Mouse (Mus musculus) kidney, adult 2 months (tissue): ENCODE results near the gene Prrt1. TPM values are rescaled to one million over a fixed set of nuclear protein-coding genes. Genes with fewer than 3 reads are reported as not detected.

Source experiments
- DNase-seq: peaks from one replicate; pipeline ENCODE4 v3.0.0; 2021
- H3K27ac ChIP-seq: fragments of 200-500 bp; 2 replicates; pipeline ENCODE4 v1.5.1; 2012; ENCODE audit warnings: low read depth, low read length, control low read depth, inconsistent platforms; ENCODE audit not compliant: insufficient read depth
- H3K27me3 ChIP-seq: fragments of 200-500 bp; replicated peaks from 2 replicates; pipeline ENCODE4 v1.6.1; 2012; ENCODE audit warnings: mild to moderate bottlenecking, moderate library complexity, low read length, inconsistent platforms; ENCODE audit not compliant: control insufficient read depth, insufficient read depth
- H3K36me3 ChIP-seq: fragments of 200-500 bp; 2 replicates; pipeline ENCODE4 v1.6.1; 2012; ENCODE audit warnings: mild to moderate bottlenecking, moderate library complexity, low read length, inconsistent platforms; ENCODE audit not compliant: control insufficient read depth, insufficient read depth
- H3K4me1 ChIP-seq: fragments of 200-500 bp; 2 replicates; pipeline ENCODE4 v1.6.1; 2011; ENCODE audit warnings: low read length; ENCODE audit not compliant: control insufficient read depth, insufficient read depth
- H3K4me3 ChIP-seq: fragments of 200-500 bp; 2 replicates; pipeline ENCODE4 v1.5.1; 2011; ENCODE audit warnings: mild to moderate bottlenecking, low read depth, low read length, control low read depth; ENCODE audit not compliant: insufficient read depth
- CTCF ChIP-seq: fragments of 200-500 bp; conservative IDR thresholded peaks from 2 replicates; pipeline ENCODE4 v1.5.1; 2011; ENCODE audit warnings: low read depth, mild to moderate bottlenecking, control low read depth, low read length, moderate library complexity, mixed read lengths; ENCODE audit not compliant: insufficient read depth, insufficient read length
- POLR2A ChIP-seq: fragments of 200-500 bp; IDR thresholded peaks from one replicate; pipeline ENCODE4 v1.6.1; 2011; ENCODE audit warnings: low read depth, low read length, control low read depth
- WGBS: fragments of 180-500 bp; shearing (Covaris S2); methylation state at CpG from one replicate; pipeline ENCODE4 v1.1.7; 2018; 5-methylcytosine and 5-hydroxymethylcytosine counted together
- polyA plus RNA-seq: library from polyadenylated mRNA; depleted of rRNA; stranded (reverse); fragments of >200 nt; gene quantifications from 2 replicates; pipeline ENCODE4 v1.2.3, GENCODE M21; 2012

Gene Prrt1
- polyA plus RNA-seq, 1 experiment, result 2.7 TPM

GRCm38 (mm10) chr17:34656666-34657065 is 27.3 kb downstream of the Prrt1 start:
- no peaks in the 10 kb centered on the region; the same call in 1 of the 2 replicates for H3K36me3 ChIP-seq
- H3K27me3 ChIP-seq, result no peaks in the 10 kb centered on the region
- TF ChIP-seq POLR2A (no peak), CTCF (no peak)
- no peak for DNase-seq
- peak overlapping the region; percentile 48 for H3K27ac ChIP-seq
- no peak overlapping the region for H3K4me3 ChIP-seq
- H3K4me1 ChIP-seq, result peaks cover 19% of the 10 kb centered on the region
- WGBS, result 74% methylated on average over 8 of the region's 8 CpGs

DNA sequence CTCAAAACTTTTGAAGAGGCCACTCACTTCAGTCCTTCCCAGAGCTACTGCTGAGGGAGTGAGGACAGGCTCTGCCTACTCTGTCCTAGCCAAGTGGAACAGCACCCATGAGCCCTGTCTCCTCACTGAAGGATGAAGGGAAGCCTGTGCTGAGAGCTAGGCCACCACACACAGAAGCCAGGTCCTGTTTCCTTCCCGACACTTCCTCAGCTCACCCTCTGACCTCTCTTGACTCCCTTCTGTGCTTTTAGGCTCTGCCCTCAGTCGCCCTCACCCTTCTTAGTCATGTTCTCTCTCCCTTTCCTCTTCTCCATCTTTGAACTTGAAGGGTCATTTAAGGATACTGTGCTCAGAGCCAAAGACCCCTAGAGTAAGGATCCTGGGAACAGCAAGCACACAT is 27.9 kb downstream of the Prrt1 start:
- Histone ChIP-seq H3K36me3 (no peaks in the 10 kb centered on the region; the same call in 1 of the 2 replicates), H3K4me3 (no peak overlapping the region), H3K4me1 (peaks cover 19% of the 10 kb centered on the region), H3K27me3 (no peaks in the 10 kb centered on the region), H3K27ac (0 out of 2 replicates have a peak overlapping the region, but pooled peaks have one; percentile 7)
- no peak for DNase-seq
- 41% methylated on average over 2 of the region's 2 CpGs for WGBS
- TF ChIP-seq POLR2A (no peak), CTCF (no peak)

GRCm38 (mm10) chr17:34658145-34658544 is 28.8 kb downstream of the Prrt1 start:
- Histone ChIP-seq H3K27me3 (no peaks in the 10 kb centered on the region), H3K4me1 (peaks cover 19% of the 10 kb centered on the region), H3K4me3 (no peak overlapping the region), H3K36me3 (no peaks in the 10 kb centered on the region; the same call in 1 of the 2 replicates), H3K27ac (no peak overlapping the region)
- no peak for TF ChIP-seq POLR2A
- no peak for TF ChIP-seq CTCF
- no peak for DNase-seq
- 75% methylated on average over 2 of the region's 2 CpGs for WGBS

GRCm38 (mm10) chr17:34658591-34658990 is 29.3 kb downstream of the Prrt1 start:
- H3K4me3 ChIP-seq, result no peak overlapping the region
- H3K36me3 ChIP-seq, result no peaks in the 10 kb centered on the region; the same call in 1 of the 2 replicates
- DNase-seq, result no peak
- WGBS, result 74% methylated on average over 3 of the region's 3 CpGs
- H3K27me3 ChIP-seq, result no peaks in the 10 kb centered on the region
- TF ChIP-seq CTCF (no peak), POLR2A (no peak)
- peaks cover 19% of the 10 kb centered on the region for H3K4me1 ChIP-seq
- no peak overlapping the region for H3K27ac ChIP-seq

- DNase-seq, result peak; percentile 57
- Histone ChIP-seq H3K4me3 (no peak overlapping the region), H3K27ac (no peak overlapping the region), H3K36me3 (no peaks in the 10 kb centered on the region), H3K4me1 (peaks cover 19% of the 10 kb centered on the region), H3K27me3 (no peaks in the 10 kb centered on the region)
- TF ChIP-seq CTCF (no peak), POLR2A (no peak)
- 42% methylated on average over 12 of the region's 12 CpGs for WGBS
Observed at GRCm38 (mm10) chr17:34659181-34659896, 30.0 kb downstream of the Prrt1 start.

GRCm38 (mm10) chr17:34659897-34660214 is 30.5 kb downstream of the Prrt1 start:
- no peak for TF ChIP-seq CTCF
- no peak for TF ChIP-seq POLR2A
- Histone ChIP-seq H3K4me3 (no peak overlapping the region), H3K4me1 (peaks cover 19% of the 10 kb centered on the region), H3K27ac (no peak overlapping the region), H3K36me3 (no peaks in the 10 kb centered on the region), H3K27me3 (no peaks in the 10 kb centered on the region)
- no peak for DNase-seq
- WGBS, result 55% methylated on average over 3 of the region's 3 CpGs

DNA sequence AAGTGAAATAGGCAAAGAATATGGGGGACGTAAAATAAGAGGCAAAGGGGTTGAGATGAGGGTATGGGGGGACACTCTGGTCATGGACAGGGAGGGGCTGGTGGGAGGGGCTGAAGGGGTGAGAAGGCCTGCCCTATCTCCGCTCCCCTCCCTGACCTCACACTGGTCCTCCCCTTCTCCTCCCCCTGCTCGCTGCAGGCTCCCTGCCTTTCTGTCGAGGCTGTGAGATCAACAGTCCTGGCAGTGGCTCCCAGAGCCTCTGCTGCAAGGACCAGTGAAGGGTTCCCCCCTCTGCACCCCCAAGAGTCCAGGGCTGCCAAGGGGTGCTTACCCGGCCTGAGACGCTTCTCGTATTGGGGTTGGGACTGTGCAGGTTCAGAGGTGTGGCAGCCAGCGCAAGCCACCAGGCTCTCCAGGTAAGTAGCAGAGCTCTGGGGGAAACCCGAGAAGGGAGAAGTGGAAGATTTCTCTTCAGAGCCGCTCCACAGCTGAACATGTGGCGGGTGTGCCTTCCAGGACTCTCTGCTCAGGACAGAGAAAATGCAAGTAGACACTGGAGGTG is 31.0 kb downstream of the Prrt1 start:
- peak overlapping the region; percentile 85; the same call in 1 of the 2 replicates for H3K27ac ChIP-seq
- TF ChIP-seq POLR2A, result no peak
- TF ChIP-seq CTCF, result no peak
- H3K4me1 ChIP-seq, result peaks cover 19% of the 10 kb centered on the region
- 30% methylated on average over 11 of the region's 11 CpGs for WGBS
- no peaks in the 10 kb centered on the region for H3K27me3 ChIP-seq
- peak overlapping the region; percentile 49; the same call in 1 of the 2 replicates for H3K4me3 ChIP-seq
- H3K36me3 ChIP-seq, result no peaks in the 10 kb centered on the region
- no peak for DNase-seq
